Mouse (Mus musculus): ENCODE results near the gene Ube2g1. TPM values are rescaled to one million over a fixed set of nuclear protein-coding genes. Genes with fewer than 3 reads are reported as not detected.
"Not testable (repeated sequence)": the region's sequence is repeated elsewhere in the genome, so short reads cannot be mapped to it uniquely, and the experiment has no call there.

Gene Ube2g1
- polyA plus RNA-seq, 1 experiment from 2014 or later = 92.9 TPM

GRCm38 (mm10) chr11:72608071-72608679, 1.1 kb downstream of the Ube2g1 start:
- peak overlapping the region; percentile 98 for H3K9ac ChIP-seq (replicated peaks)
- H3K4me2 ChIP-seq = peak overlapping the region; percentile 72
- peaks cover 4% of the 10 kb centered on the region for H3K4me1 ChIP-seq (replicated peaks)
- H3K36me3 ChIP-seq = no peaks in the 10 kb centered on the region
- no peaks in the 10 kb centered on the region for H3K9me3 ChIP-seq
- H3K27me3 ChIP-seq = no peaks in the 10 kb centered on the region
- H3K27ac ChIP-seq = peak overlapping the region; percentile 99
- WGBS = under 1% methylated on average over 43 of the region's 55 CpGs
- peak; percentile 94 for ATAC-seq (ENCODE audit: insufficient number of reproducible peaks, insufficient read depth, low FRiP score, low TSS enrichment, low read depth)
- peak overlapping the region; percentile 92 for H3K4me3 ChIP-seq (replicated peaks)

GRCm38 (mm10) chr11:72609242-72609641, 2.2 kb downstream of the Ube2g1 start:
- no peak overlapping the region for H3K27ac ChIP-seq
- H3K27me3 ChIP-seq = no peaks in the 10 kb centered on the region
- ATAC-seq (ENCODE audit: insufficient number of reproducible peaks, insufficient read depth, low FRiP score, low TSS enrichment, low read depth) = no peak
- H3K4me3 ChIP-seq (replicated peaks) = no peak overlapping the region
- H3K4me1 ChIP-seq (replicated peaks) = peaks cover 4% of the 10 kb centered on the region
- H3K9ac ChIP-seq (replicated peaks) = no peak overlapping the region
- no peaks in the 10 kb centered on the region for H3K36me3 ChIP-seq
- no peaks in the 10 kb centered on the region for H3K9me3 ChIP-seq
- H3K4me2 ChIP-seq = peak overlapping the region; percentile 72

- 84% methylated on average over 3 of the region's 3 CpGs for WGBS
- not testable (repeated sequence) for H3K9me3 ChIP-seq; H3K4me3 ChIP-seq (replicated peaks); H3K36me3 ChIP-seq; H3K27ac ChIP-seq; H3K4me2 ChIP-seq; ATAC-seq (ENCODE audit: insufficient number of reproducible peaks, insufficient read depth, low FRiP score, low TSS enrichment, low read depth); H3K27me3 ChIP-seq; H3K4me1 ChIP-seq (replicated peaks); H3K9ac ChIP-seq (replicated peaks)
Observed at GRCm38 (mm10) chr11:72614336-72614735, 7.3 kb downstream of the Ube2g1 start.

GRCm38 (mm10) chr11:72615931-72616330, 8.8 kb downstream of the Ube2g1 start:
- H3K9me3 ChIP-seq = no peaks in the 10 kb centered on the region
- H3K27me3 ChIP-seq = no peaks in the 10 kb centered on the region
- no peaks in the 10 kb centered on the region for H3K4me1 ChIP-seq (replicated peaks)
- H3K9ac ChIP-seq (replicated peaks) = no peak overlapping the region
- H3K4me2 ChIP-seq = no peak overlapping the region
- WGBS = 76% methylated on average over 4 of the region's 4 CpGs
- ATAC-seq (ENCODE audit: insufficient number of reproducible peaks, insufficient read depth, low FRiP score, low TSS enrichment, low read depth) = no peak
- H3K36me3 ChIP-seq = peaks cover 7% of the 10 kb centered on the region; the same call in 1 of the 2 replicates
- H3K27ac ChIP-seq = no peak overlapping the region
- H3K4me3 ChIP-seq (replicated peaks) = no peak overlapping the region

- Histone ChIP-seq H3K9me3 (no peaks in the 10 kb centered on the region), H3K4me2 (no peak overlapping the region), H3K36me3 (peaks cover 9% of the 10 kb centered on the region; the same call in 1 of the 2 replicates), H3K27me3 (no peaks in the 10 kb centered on the region), H3K27ac (no peak overlapping the region), H3K4me3 (replicated peaks) (no peak overlapping the region), H3K4me1 (replicated peaks) (no peaks in the 10 kb centered on the region), H3K9ac (replicated peaks) (no peak overlapping the region)
- WGBS = 90% methylated on average over 1 of the region's 1 CpGs
- no peak for ATAC-seq (ENCODE audit: insufficient number of reproducible peaks, insufficient read depth, low FRiP score, low TSS enrichment, low read depth)
Observed at GRCm38 (mm10) chr11:72618476-72618875, 11.4 kb downstream of the Ube2g1 start.

- 67% methylated on average over 4 of the region's 4 CpGs for WGBS
- H3K27ac ChIP-seq = no peak overlapping the region
- ATAC-seq (ENCODE audit: insufficient number of reproducible peaks, insufficient read depth, low FRiP score, low TSS enrichment, low read depth) = no peak
Observed at GRCm38 (mm10) chr11:72642730-72643129, 35.6 kb downstream of the Ube2g1 start.

GRCm38 (mm10) chr11:72645386-72645785, 38.3 kb downstream of the Ube2g1 start:
- Histone ChIP-seq H3K9me3 (0 out of 2 replicates have a peak, but pooled peaks cover 3% of the 10 kb centered on the region), H3K4me3 (replicated peaks) (no peak overlapping the region), H3K4me1 (replicated peaks) (no peaks in the 10 kb centered on the region), H3K36me3 (peaks cover 3% of the 10 kb centered on the region; the same call in 1 of the 2 replicates), H3K27ac (no peak overlapping the region), H3K9ac (replicated peaks) (no peak overlapping the region), H3K27me3 (no peaks in the 10 kb centered on the region), H3K4me2 (no peak overlapping the region)
- no peak for ATAC-seq (ENCODE audit: insufficient number of reproducible peaks, insufficient read depth, low FRiP score, low TSS enrichment, low read depth)
- WGBS = 92% methylated on average over 5 of the region's 5 CpGs

More at GRCm38 (mm10) chr11:72642730-72643129, 35.6 kb downstream of the Ube2g1 start:
- Histone ChIP-seq H3K4me3 (replicated peaks) (no peak overlapping the region), H3K27me3 (no peaks in the 10 kb centered on the region), H3K36me3 (peaks cover 3% of the 10 kb centered on the region; the same call in 1 of the 2 replicates), H3K4me1 (replicated peaks) (no peaks in the 10 kb centered on the region), H3K4me2 (no peak overlapping the region), H3K9ac (replicated peaks) (no peak overlapping the region), H3K9me3 (0 out of 2 replicates have a peak, but pooled peaks cover 3% of the 10 kb centered on the region)

- no peak overlapping the region for H3K4me2 ChIP-seq
- no peak overlapping the region for H3K9ac ChIP-seq (replicated peaks)
- H3K27me3 ChIP-seq = no peaks in the 10 kb centered on the region
- H3K4me1 ChIP-seq (replicated peaks) = no peaks in the 10 kb centered on the region
- WGBS = 75% methylated on average over 2 of the region's 2 CpGs
- H3K36me3 ChIP-seq = no peaks in the 10 kb centered on the region
- H3K27ac ChIP-seq = no peak overlapping the region
- no peak overlapping the region for H3K4me3 ChIP-seq (replicated peaks)
- ATAC-seq (ENCODE audit: insufficient number of reproducible peaks, insufficient read depth, low FRiP score, low TSS enrichment, low read depth) = no peak
- H3K9me3 ChIP-seq = no peaks in the 10 kb centered on the region
Observed at GRCm38 (mm10) chr11:72650347-72650746, 43.3 kb downstream of the Ube2g1 start.

- ATAC-seq (ENCODE audit: insufficient number of reproducible peaks, insufficient read depth, low FRiP score, low TSS enrichment, low read depth) = no peak
- Histone ChIP-seq H3K4me2 (no peak overlapping the region), H3K9ac (replicated peaks) (no peak overlapping the region), H3K4me1 (replicated peaks) (no peaks in the 10 kb centered on the region), H3K9me3 (no peaks in the 10 kb centered on the region), H3K27ac (no peak overlapping the region), H3K36me3 (no peaks in the 10 kb centered on the region), H3K27me3 (no peaks in the 10 kb centered on the region), H3K4me3 (replicated peaks) (no peak overlapping the region)
Observed at GRCm38 (mm10) chr11:72659918-72660317, 52.8 kb downstream of the Ube2g1 start.

GRCm38 (mm10) chr11:72660359-72660758, 53.3 kb downstream of the Ube2g1 start:
- H3K4me3 ChIP-seq (replicated peaks) = no peak overlapping the region
- no peaks in the 10 kb centered on the region for H3K27me3 ChIP-seq
- no peak overlapping the region for H3K9ac ChIP-seq (replicated peaks)
- H3K36me3 ChIP-seq = no peaks in the 10 kb centered on the region
- H3K4me2 ChIP-seq = no peak overlapping the region
- WGBS = 97% methylated on average over 1 of the region's 1 CpGs
- H3K27ac ChIP-seq = no peak overlapping the region
- H3K9me3 ChIP-seq = no peaks in the 10 kb centered on the region
- no peaks in the 10 kb centered on the region for H3K4me1 ChIP-seq (replicated peaks)
- no peak for ATAC-seq (ENCODE audit: insufficient number of reproducible peaks, insufficient read depth, low FRiP score, low TSS enrichment, low read depth)

- Histone ChIP-seq H3K9me3 (no peaks in the 10 kb centered on the region), H3K4me1 (replicated peaks) (no peaks in the 10 kb centered on the region), H3K9ac (replicated peaks) (no peak overlapping the region), H3K4me3 (replicated peaks) (no peak overlapping the region), H3K36me3 (0 out of 2 replicates have a peak, but pooled peaks cover 4% of the 10 kb centered on the region), H3K27me3 (no peaks in the 10 kb centered on the region), H3K4me2 (no peak overlapping the region), H3K27ac (no peak overlapping the region)
- 96% methylated on average over 4 of the region's 4 CpGs for WGBS
- ATAC-seq (ENCODE audit: insufficient number of reproducible peaks, insufficient read depth, low FRiP score, low TSS enrichment, low read depth) = no peak
Observed at GRCm38 (mm10) chr11:72664641-72665040, 57.6 kb downstream of the Ube2g1 start.

GRCm38 (mm10) chr11:72670634-72671033, 63.6 kb downstream of the Ube2g1 start:
- no peak overlapping the region for H3K27ac ChIP-seq
- no peaks in the 10 kb centered on the region for H3K4me1 ChIP-seq (replicated peaks)
- H3K4me3 ChIP-seq (replicated peaks) = no peak overlapping the region
- H3K9me3 ChIP-seq = no peaks in the 10 kb centered on the region
- H3K27me3 ChIP-seq = no peaks in the 10 kb centered on the region
- no peak overlapping the region for H3K9ac ChIP-seq (replicated peaks)
- no peak for ATAC-seq (ENCODE audit: insufficient number of reproducible peaks, insufficient read depth, low FRiP score, low TSS enrichment, low read depth)
- H3K4me2 ChIP-seq = no peak overlapping the region
- H3K36me3 ChIP-seq = 0 out of 2 replicates have a peak, but pooled peaks cover 4% of the 10 kb centered on the region

Data from limb, embryonic 12.5 days (tissue).